Mouse (Mus musculus) frontal cortex, postnatal 10 days (tissue): ENCODE results near the gene F8.
"Not testable (repeated sequence)": the region's sequence is repeated elsewhere in the genome, so short reads cannot be mapped to it uniquely, and the experiment has no call there.

Experiments used
- DNase-seq, 2 experiments: peaks; one replicate each; pipeline ENCODE4 v3.0.0; 2022; ENCODE audit warnings: low spot score in 2 of 2, mixed read lengths in 1 of 2

Gene F8

DNA sequence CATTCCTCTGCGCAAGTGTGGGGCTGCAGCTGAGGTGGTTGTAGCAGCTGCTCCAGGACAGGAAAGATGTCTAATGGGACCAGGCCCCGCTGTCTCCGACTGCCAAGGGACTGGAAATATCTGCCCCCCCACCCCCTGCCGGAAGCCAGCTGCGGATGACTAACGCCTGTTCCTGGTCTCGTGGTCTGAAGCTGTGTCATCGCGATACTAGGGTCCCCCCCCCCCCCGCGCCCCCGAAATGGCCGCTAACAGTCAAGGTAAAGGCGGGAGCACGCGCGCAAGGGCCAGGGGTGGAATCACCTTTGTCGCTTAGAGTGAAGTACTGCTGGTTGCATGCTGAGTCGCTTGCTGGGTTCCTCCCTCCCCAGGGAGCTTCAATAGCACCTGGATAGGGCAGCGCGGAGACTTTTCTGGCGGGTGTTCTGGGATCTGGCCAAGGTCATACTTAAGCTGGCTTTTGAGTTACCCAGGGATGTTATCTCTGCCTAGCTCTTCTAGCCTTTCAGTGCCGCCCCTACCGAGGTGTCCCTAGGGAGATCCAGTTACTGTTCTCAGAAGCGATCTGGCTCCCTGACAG, at the start of gene F8, which contains the start of gene Fundc2:
F8 (minus strand) TSS at position 421 of the 577 bp plus-strand sequence.
Fundc2 (plus strand) TSS at position 205 of the 577 bp plus-strand sequence.
- peak; percentile 40 to 77 for DNase-seq

GRCm38 (mm10) chrX:75415936-75416785, 33.7 kb upstream of the F8 start, which contains the start of the genes Cmc4, Mtcp1 and Brcc3:
TSS of gene Cmc4 (minus strand) at chrX:75416584.
TSS of gene Mtcp1 (minus strand) at chrX:75416588.
TSS of gene Brcc3 (plus strand) at chrX:75416628.
- DNase-seq: peak; percentile 80 to 83

DNA sequence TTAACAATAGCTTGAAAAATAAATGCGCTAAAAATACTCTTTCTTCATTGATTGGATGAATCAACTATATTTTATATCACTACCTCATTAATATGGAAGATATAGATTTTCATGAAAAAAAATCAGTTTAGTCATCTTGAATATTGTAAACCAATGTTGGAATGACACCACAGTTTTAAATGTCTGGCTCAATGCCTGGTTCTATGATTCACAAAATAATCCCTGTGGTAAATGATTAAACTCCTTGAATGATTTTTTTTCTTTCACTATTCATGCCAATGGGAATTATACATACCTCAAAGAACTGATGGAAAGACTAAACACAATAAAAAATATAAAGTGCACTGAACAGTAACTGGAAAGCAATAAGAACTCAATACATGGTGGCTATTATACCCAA, 27.3 kb upstream of the F8 start:
- DNase-seq: no peak

DNA sequence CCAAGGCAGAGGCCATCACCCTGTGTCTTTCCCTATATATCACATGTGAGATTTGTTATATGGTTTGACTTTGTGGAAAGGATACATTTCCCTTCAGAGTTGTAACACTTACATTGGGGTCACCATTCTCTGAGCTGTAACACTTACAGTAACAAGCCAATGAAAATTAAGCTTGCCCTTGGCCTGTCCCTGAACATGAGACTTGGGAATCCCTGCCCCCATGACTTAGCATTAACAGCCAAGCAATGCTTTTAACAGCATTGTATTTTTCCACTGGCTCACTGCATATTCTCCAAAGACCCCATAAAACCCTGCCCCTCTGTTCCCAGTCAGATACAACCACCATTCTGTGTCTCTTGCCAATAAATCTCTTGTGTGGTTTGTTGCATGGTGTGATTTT, 20.9 kb upstream of the F8 start:
- no peak for DNase-seq

GRCm38 (mm10) chrX:75402668-75403067, 20.3 kb upstream of the F8 start:
- DNase-seq: no peak

DNA sequence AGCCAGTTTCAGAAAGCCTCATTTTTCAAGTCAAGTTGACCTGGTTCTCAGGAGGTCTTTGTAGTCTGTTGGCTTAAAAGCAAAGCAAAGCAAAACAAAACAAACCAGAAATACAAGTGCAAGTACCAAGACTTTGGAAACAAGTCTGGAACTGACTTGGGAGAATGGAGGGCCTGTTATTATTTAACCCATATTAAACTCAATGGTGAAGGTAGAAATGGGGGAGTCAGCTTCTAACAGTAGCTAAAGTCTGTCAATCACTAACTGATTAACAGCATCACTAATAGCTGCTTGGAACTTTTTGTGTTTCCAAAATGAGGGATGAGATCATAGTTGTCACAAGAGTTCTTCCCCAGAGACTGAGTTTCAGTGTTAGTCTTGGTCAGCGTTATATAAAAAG, 17.1 kb upstream of the F8 start:
- no peak for DNase-seq

DNA sequence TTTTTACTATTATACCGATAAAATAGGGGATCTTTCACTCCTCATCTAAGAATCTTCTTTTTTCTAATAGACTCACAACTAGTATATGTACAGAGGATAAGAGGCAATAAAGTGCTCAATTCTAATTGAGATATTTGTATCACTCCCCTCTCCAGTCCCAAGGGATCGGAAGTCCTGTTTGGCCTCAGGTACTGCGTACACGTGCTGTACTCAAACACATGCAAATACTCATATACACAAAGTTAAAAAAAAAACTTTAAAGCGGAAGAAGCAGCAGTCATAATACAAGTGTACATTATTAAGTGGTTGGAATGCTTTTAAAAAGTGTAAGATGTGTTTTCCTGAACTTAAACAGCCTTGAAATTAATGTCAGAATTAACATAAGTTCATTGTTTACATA, 716 bp downstream of the F8 start:
- DNase-seq: no peak

- no peak for DNase-seq
Observed at GRCm38 (mm10) chrX:75381176-75381575, 1.2 kb downstream of the F8 start.

DNA sequence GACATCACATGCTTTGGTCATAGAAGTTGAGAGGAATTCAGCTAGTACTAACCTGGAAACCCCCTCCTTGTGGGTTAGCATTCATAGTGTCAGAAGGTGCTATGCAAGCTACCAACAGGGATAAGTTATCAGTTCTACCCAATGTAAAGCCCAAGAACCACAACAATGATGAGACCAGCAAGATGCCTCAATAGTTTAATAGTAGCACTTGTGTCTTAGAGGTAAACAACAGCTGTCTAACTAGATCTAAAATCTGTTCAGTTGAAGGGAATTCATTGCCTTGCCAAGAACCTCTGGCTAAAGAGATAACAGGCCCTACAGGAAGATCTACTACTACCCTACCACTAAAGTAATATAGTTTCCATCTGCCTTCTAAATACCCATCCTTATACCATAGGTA, 5.6 kb downstream of the F8 start:
- DNase-seq: no peak

DNA sequence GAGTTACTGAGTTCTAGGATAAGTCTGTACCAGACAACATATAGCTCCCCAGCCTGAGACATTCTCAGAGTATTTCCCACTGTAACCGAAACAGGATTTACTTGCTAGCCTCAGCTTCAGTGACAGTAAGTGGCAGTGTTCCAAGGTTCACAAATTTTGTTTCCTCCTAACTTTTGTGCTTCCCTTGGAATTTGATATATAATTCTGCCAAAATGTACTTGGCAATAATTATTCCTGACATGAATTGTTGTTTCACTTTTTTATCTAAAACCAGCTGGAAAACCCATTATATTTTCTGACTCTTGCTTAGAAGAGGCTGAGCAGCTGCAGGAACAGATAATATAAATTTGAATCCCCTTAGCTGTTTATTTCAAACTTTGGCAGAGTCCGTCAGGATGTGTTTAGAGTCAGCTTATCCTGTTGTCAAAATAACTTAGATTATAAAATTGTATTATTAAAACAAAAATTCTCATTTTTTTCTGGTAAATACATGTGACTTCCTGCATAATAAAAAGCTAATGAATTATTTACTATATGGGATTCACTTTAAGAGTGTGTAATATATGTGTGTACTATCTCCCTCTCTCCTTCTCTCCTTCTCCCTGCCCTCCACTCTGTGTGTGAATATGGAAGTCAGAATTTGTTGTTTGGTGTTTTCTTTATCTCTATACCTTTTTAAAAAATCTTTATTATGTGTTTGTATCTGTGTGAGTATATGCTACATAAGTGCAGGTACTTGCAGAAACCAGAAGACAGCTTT, 9.6 kb downstream of the F8 start:
- no peak for DNase-seq

DNA sequence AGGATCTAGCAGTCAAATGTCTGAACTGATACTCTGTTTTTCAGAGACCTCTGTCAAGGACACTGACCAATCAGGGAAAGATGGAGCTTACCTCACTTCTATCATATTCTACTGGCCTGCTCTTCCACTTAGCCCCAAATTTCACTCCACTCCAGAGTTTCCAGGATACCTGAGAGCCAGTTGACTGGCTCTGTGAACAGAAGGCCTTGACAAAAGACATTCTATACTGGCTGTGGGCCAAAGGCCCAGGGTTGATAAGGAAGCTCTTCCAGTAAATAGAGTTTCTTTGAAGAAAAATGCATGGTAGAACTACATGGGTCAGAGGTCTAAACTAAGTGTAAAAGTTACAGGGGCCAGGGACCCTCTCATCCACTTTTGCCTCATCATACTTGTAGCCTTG, 12.2 kb downstream of the F8 start:
- DNase-seq: no peak

GRCm38 (mm10) chrX:75323556-75323955, 58.9 kb downstream of the F8 start:
- DNase-seq: no peak

GRCm38 (mm10) chrX:75271676-75272075, 110.7 kb downstream of the F8 start:
- no peak for DNase-seq

GRCm38 (mm10) chrX:75233603-75234376, 148.6 kb downstream of the F8 start:
- not testable (repeated sequence) for DNase-seq

DNA sequence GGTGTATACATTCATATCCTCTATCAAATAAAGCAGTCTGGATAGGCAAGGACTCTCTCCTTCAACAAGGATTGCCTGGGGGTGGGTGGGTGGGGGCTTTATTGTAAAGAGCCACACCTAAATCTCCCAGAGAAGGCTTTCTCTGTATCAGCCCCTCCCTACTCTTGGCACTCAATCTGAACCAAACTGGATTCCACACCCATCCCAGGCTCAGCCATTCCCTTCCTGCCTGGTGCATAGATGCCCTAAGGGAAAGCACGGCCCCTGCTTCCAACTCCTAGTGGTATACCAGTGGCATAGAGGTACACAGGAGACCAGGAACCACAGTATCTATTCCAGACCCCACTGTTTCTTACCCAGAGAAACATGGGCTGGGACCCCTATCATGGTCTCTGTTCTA, 151.0 kb downstream of the F8 start:
- DNase-seq: no peak

DNA sequence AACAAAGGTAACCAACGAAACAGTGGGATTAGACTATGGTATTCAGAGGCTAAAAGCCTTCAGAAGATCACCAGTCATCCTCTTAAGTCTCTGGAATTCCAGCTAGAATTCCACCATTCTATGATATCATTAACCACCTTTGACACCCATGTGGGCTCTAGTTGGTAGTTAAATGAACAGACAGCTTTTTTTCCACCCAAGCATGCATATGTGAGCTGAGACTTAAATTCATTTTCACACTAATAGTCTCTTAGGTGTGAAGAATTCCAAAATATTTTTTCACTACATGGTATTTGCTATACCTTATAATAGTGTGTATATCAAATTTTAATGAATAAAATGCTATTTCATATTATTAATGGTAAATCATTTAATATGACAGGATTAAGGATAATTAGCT, 218.7 kb downstream of the F8 start, which contains the start of gene Smim9:
Smim9 (minus strand) TSS at position 101 of the 400 bp plus-strand sequence.
- DNase-seq: no peak

- peak in 1 of 2 experiments; percentile 8 for DNase-seq
Observed at GRCm38 (mm10) chrX:75155576-75156243, 226.7 kb downstream of the F8 start.

- DNase-seq: no peak
Observed at GRCm38 (mm10) chrX:75152249-75152648, 230.2 kb downstream of the F8 start.

DNA sequence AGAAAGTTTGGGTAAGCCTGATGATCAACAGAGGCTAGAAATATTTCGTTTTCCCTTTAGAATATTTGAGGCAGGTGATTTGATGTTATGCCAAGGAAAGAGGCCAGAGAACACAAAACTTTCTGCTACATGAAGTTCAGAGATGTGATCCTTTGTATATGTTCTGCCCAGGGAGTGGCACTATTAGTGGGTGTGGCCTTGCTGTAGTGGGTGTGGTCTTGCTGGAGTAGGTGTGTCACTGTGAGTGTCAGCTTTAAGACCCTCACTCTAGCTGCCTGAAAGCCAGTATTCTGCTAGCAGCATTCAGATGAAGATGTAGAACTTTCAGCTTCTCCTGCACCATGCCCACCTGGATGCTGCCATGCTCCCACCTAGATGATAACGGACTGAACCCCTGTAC, 232.1 kb downstream of the F8 start:
- no peak for DNase-seq

GRCm38 (mm10) chrX:75148414-75148813, 234.0 kb downstream of the F8 start:
- no peak for DNase-seq

- peak in 1 of 2 experiments; percentile 8 for DNase-seq
Observed at GRCm38 (mm10) chrX:75143124-75143555, 239.3 kb downstream of the F8 start.
